Mouse (Mus musculus) liver, embryonic 16.5 days (tissue): ENCODE measurements around the gene Arhgap8. TPM values are rescaled to one million over a fixed set of nuclear protein-coding genes. Genes with fewer than 3 reads are reported as not detected.
A peak's percentile ranks its signal among the peaks of the same experiment; 100 is the strongest.
"Not testable (repeated sequence)": the region's sequence is repeated elsewhere in the genome, so short reads cannot be mapped to it uniquely, and the experiment has no call there.

ENCODE experiments used
- ATAC-seq: fragments of 200-750 bp; cut with Nextera tagmentation; 2 replicates; pipeline ENCODE4 v1.8.0; 2017; ENCODE audit warnings: low read depth, mild to moderate bottlenecking, moderate number of reproducible peaks, moderate library complexity
- H3K27ac ChIP-seq: fragments of 300-500 bp; sonication (generic); 2 replicates; pipeline ENCODE4 v1.5.1; 2014; ENCODE audit warnings: mild to moderate bottlenecking, low read length
- H3K27me3 ChIP-seq: fragments of 300-500 bp; sonication (generic); 2 replicates; pipeline ENCODE4 v1.6.1; 2014; ENCODE audit warnings: low read depth, low read length, mixed read lengths; ENCODE audit not compliant: control insufficient read depth, insufficient read depth
- H3K36me3 ChIP-seq: fragments of 300-500 bp; sonication (generic); 2 replicates; pipeline ENCODE4 v1.6.1; 2014; ENCODE audit warnings: mild to moderate bottlenecking; ENCODE audit not compliant: control insufficient read depth, insufficient read depth
- H3K4me1 ChIP-seq: fragments of 300-500 bp; sonication (generic); 2 replicates; pipeline ENCODE4 v1.6.1; 2014; ENCODE audit warnings: low read depth, low read length, mixed read lengths; ENCODE audit not compliant: control insufficient read depth
- H3K4me2 ChIP-seq: fragments of 300-500 bp; sonication (generic); 2 replicates; pipeline ENCODE4 v1.6.1; 2014; ENCODE audit warnings: low read depth, low read length, mixed read lengths
- H3K4me3 ChIP-seq: fragments of 300-500 bp; sonication (generic); 2 replicates; pipeline ENCODE4 v1.5.1; 2014; ENCODE audit warnings: low read depth, mild to moderate bottlenecking, low read length
- H3K9ac ChIP-seq: fragments of 300-500 bp; sonication (generic); 2 replicates; pipeline ENCODE4 v1.6.1; 2014; ENCODE audit warnings: low read depth, low read length
- H3K9me3 ChIP-seq: fragments of 300-500 bp; sonication (generic); replicated peaks from 2 replicates; pipeline ENCODE4 v1.6.1; 2016; ENCODE audit warnings: low read length; ENCODE audit not compliant: control insufficient read depth
- WGBS: fragments of 180-500 bp; shearing (Covaris S2); extraction: QIAGEN DNeasy Blood & Tissue Kit; methylation state at CpG from one replicate; pipeline ENCODE4 v1.1.7; 2014; ENCODE audit not compliant: insufficient replicate concordance; 5-methylcytosine and 5-hydroxymethylcytosine counted together
- polyA plus RNA-seq: library from polyadenylated mRNA; unstranded; fragments of >200 nt; fragmentation: Nextera tagmentation; extraction: Ambion mirVana; gene quantifications from 2 replicates; pipeline ENCODE4 v1.2.1, GENCODE M21; 2015

Arhgap8 gene
- polyA plus RNA-seq, 1 experiment from 2014 or later: 0.63 TPM

- Histone ChIP-seq H3K4me2 (no peak overlapping the region), H3K36me3 (no peaks in the 10 kb centered on the region), H3K9ac (no peak overlapping the region), H3K4me1 (no peaks in the 10 kb centered on the region), H3K9me3 (no peaks in the 10 kb centered on the region), H3K27me3 (no peaks in the 10 kb centered on the region), H3K4me3 (no peak overlapping the region), H3K27ac (no peak overlapping the region)
- 65% methylated on average over 7 of the region's 7 CpGs for WGBS
- no peak for ATAC-seq
Observed at GRCm38 (mm10) chr15:84703992-84704391, 15.9 kb upstream of the Arhgap8 start.

GRCm38 (mm10) chr15:84705351-84705901 lies 14.4 kb upstream of the Arhgap8 start:
- 65% methylated on average over 6 of the region's 6 CpGs for WGBS
- H3K9ac ChIP-seq: no peak overlapping the region
- no peak overlapping the region for H3K27ac ChIP-seq
- no peaks in the 10 kb centered on the region for H3K27me3 ChIP-seq
- no peaks in the 10 kb centered on the region for H3K9me3 ChIP-seq
- no peak overlapping the region for H3K4me2 ChIP-seq
- no peak overlapping the region for H3K4me3 ChIP-seq
- H3K36me3 ChIP-seq: no peaks in the 10 kb centered on the region
- H3K4me1 ChIP-seq: no peaks in the 10 kb centered on the region
- no peak for ATAC-seq

GRCm38 (mm10) chr15:84706983-84707619 lies 12.8 kb upstream of the Arhgap8 start:
- H3K36me3 ChIP-seq: no peaks in the 10 kb centered on the region
- H3K4me1 ChIP-seq: no peaks in the 10 kb centered on the region
- no peak overlapping the region for H3K4me2 ChIP-seq
- no peak overlapping the region for H3K4me3 ChIP-seq
- no peak overlapping the region for H3K27ac ChIP-seq
- H3K9me3 ChIP-seq: no peaks in the 10 kb centered on the region
- peak; percentile 68 for ATAC-seq
- H3K27me3 ChIP-seq: no peaks in the 10 kb centered on the region
- 47% methylated on average over 6 of the region's 6 CpGs for WGBS
- H3K9ac ChIP-seq: no peak overlapping the region

- H3K9ac ChIP-seq: no peak overlapping the region
- no peak for ATAC-seq
- H3K27ac ChIP-seq: no peak overlapping the region
- 43% methylated on average over 14 of the region's 14 CpGs for WGBS
- H3K27me3 ChIP-seq: no peaks in the 10 kb centered on the region
- no peak overlapping the region for H3K4me2 ChIP-seq
- no peak overlapping the region for H3K4me3 ChIP-seq
- no peaks in the 10 kb centered on the region; the same call in 1 of the 2 replicates for H3K4me1 ChIP-seq
- H3K9me3 ChIP-seq: no peaks in the 10 kb centered on the region
- no peaks in the 10 kb centered on the region for H3K36me3 ChIP-seq
Observed at GRCm38 (mm10) chr15:84712566-84713405, 7.1 kb upstream of the Arhgap8 start.

- no peaks in the 10 kb centered on the region; the same call in 1 of the 2 replicates for H3K4me1 ChIP-seq
- ATAC-seq: peak; percentile 53
- H3K9me3 ChIP-seq: no peaks in the 10 kb centered on the region
- H3K27me3 ChIP-seq: peaks cover 3% of the 10 kb centered on the region
- H3K4me3 ChIP-seq: no peak overlapping the region
- under 1% methylated on average over 17 of the region's 17 CpGs for WGBS
- peak overlapping the region; percentile 56 for H3K27ac ChIP-seq
- no peak overlapping the region for H3K9ac ChIP-seq
- H3K36me3 ChIP-seq: no peaks in the 10 kb centered on the region
- peak overlapping the region; percentile 39 for H3K4me2 ChIP-seq
Observed at GRCm38 (mm10) chr15:84714730-84715129, 5.1 kb upstream of the Arhgap8 start.

- Histone ChIP-seq H3K27ac (peak overlapping the region; percentile 56), H3K4me3 (no peak overlapping the region), H3K9me3 (no peaks in the 10 kb centered on the region), H3K4me1 (no peaks in the 10 kb centered on the region; the same call in 1 of the 2 replicates), H3K9ac (no peak overlapping the region), H3K4me2 (peak overlapping the region; percentile 39), H3K27me3 (peaks cover 7% of the 10 kb centered on the region), H3K36me3 (no peaks in the 10 kb centered on the region)
- 20% methylated on average over 11 of the region's 11 CpGs for WGBS
- ATAC-seq: no peak
Observed at GRCm38 (mm10) chr15:84715132-84715531, 4.7 kb upstream of the Arhgap8 start.

GRCm38 (mm10) chr15:84717570-84718270 lies 2.1 kb upstream of the Arhgap8 start:
- H3K27me3 ChIP-seq: peaks cover 16% of the 10 kb centered on the region

GRCm38 (mm10) chr15:84718785-84719184 lies 1.1 kb upstream of the Arhgap8 start:
- no peak overlapping the region for H3K27ac ChIP-seq
- no peaks in the 10 kb centered on the region for H3K9me3 ChIP-seq
- no peak overlapping the region for H3K4me3 ChIP-seq
- no peaks in the 10 kb centered on the region; the same call in 1 of the 2 replicates for H3K4me1 ChIP-seq
- no peak overlapping the region for H3K9ac ChIP-seq
- WGBS: 35% methylated on average over 3 of the region's 3 CpGs
- no peak for ATAC-seq
- H3K27me3 ChIP-seq: peaks cover 16% of the 10 kb centered on the region
- H3K36me3 ChIP-seq: no peaks in the 10 kb centered on the region
- H3K4me2 ChIP-seq: no peak overlapping the region

More at GRCm38 (mm10) chr15:84717570-84718270, 2.1 kb upstream of the Arhgap8 start:
- WGBS: 50% methylated on average over 6 of the region's 6 CpGs
- not testable (repeated sequence) for ATAC-seq, H3K4me1 ChIP-seq, H3K4me2 ChIP-seq, H3K9me3 ChIP-seq, H3K9ac ChIP-seq, H3K4me3 ChIP-seq, H3K27ac ChIP-seq, H3K36me3 ChIP-seq
